Mouse (Mus musculus): ENCODE data around the gene Cubn.

Gene Cubn

DNA sequence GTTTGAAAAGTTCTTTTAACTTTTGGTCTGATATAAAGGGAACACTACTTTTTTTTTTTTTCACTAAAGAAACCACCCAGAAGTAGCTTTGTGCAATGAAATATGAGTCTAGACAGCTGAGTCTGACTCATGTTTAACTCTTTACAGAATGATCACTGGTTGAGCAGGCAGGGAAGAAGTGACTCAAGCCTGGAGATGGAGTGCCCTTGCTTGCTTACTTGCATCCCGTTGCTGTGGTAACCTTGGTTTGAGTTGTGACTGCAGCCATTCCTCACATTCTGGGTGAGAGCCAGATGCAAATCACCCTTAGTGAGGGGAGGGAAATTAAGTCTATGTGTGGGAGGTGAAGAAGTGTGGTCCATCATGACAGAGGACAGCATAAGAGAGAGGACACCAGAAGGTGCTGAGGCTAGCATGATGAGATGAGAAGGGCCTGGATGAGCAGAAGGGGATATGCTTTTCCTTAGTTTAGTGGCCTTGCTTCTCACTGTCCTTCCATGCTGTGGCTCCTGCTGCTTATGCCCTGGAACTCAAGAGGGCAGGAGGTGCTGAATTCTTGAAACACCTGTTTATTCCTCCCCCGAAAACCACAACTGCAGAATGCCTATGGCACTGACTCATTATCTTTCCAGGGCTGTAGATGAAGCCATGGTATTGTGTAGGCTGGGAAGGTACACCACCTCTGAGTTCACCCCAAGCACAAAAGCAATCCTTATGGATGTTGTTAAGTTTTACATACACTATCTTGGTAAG is 81.7 kb downstream of the Cubn start:
- peak; percentile 78 for DNase-seq (ENCODE audit: extremely low read depth, insufficient read length, low spot score)

DNA sequence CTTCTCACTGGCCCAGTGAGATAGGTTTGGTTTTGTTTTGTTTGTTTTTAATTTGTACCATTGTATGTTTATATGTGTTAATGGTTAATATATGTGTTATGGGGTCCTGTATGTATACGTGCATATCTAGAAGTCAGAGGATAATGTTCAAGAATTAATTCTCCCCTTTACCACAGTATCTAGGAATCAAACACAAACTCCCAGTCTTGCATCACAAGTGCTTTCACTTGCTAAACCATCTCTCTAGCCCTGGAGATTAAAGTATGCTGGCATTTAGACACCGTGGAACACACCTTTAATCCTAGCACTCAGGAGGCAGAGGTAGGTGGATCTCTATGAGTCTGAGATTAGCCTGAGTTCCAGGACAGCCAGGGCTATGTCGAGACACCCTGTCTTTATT is 83.3 kb downstream of the Cubn start:
- no peak for DNase-seq (ENCODE audit: extremely low read depth, insufficient read length, low spot score)

DNA sequence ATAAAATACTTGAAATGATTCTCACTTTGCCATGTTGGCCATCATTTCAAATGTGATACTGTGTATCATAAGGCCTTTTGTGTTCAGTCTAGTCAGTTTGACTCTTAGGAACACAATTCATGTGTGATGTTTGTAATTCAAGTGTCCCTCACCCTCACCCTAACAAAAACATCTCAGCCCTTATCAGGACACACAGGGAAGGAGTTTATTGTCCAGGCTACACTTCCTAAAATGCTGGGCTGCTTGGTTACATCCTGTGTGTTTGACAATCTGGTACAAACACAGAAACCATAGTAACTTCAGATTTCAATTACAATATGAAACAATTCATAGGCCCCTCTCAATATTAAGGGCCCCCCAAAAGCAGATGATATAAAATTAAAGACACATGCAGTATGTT is 83.9 kb downstream of the Cubn start:
- DNase-seq (ENCODE audit: extremely low read depth, insufficient read length, low spot score), result no peak

DNA sequence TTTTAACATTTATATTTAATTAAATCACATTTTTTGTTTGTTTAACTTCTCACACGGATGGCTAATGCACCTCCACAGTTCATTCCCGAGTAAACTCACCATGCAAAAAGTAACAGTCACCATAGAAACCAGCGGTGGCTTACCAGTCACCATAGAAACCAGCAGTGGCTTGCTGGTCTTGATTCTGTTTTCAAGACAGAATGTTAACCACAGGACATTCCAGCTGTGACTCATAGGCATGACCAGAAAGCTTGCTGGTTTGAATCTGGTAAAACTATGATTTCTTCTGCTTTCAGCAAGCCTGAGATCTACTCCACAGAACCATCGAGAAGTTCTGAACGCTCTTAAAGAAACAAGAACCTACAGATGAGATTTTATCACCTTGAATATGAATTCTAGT is 84.3 kb downstream of the Cubn start:
- peak; percentile 78 for DNase-seq (ENCODE audit: extremely low read depth, insufficient read length, low spot score)

DNA sequence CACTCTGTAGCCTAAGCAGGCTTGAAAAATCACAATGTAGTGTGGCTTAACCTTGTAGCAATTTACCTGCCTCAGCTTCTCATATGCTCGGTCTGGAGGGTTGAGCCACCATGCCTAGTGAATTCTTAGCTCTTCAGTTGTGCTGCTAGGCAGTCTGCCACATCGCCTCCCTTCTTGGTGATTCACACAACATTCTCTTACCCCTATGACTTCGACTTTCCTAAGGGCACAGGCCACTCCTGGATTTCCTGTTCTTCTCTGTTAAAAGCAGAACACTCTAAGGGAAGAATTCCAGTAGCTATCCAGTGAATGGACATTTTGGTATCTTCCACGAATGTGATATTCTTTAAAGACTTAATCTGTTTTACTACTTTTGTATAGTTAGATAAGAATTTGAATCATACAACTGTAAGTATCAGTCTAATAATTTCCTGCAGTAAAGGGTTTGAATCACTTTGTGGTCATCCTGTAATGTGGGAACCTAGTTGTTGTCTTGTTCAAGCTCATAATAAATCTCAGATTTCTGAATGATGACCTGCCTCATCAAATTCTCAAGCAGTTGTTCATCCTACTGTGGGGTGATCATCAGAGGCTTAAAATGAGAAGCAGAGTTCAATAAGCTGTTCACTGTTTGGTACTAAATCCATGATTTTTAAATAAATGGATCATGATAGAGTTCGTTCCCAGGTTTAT is 86.5 kb downstream of the Cubn start:
- DNase-seq (ENCODE audit: extremely low read depth, insufficient read length, low spot score), result peak; percentile 69

GRCm38 (mm10) chr2:13400831-13401230 is 90.8 kb downstream of the Cubn start:
- DNase-seq (ENCODE audit: extremely low read depth, insufficient read length, low spot score), result no peak

GRCm38 (mm10) chr2:13399480-13400072 is 92.0 kb downstream of the Cubn start:
- no peak for DNase-seq (ENCODE audit: extremely low read depth, insufficient read length, low spot score)

DNA sequence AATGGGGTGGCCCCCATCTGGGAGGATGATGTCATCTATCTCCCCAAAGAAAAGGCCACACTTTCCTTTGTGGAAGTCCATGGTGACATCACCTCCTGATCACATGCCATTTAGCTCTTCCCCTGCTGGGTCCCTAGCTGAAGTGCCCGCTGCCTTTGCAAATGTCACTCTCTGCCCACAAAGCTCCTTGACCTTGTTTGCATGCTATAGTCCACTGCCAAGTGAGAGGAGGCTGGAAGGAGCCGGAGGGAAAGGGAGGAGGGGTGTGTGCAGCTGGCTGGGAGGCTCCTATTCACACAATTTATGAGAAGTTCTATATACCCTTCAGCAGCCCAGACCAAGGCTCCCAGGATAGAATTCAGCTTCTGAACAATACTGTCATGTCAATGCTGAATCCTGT is 92.7 kb downstream of the Cubn start:
- peak; percentile 19 for DNase-seq (ENCODE audit: extremely low read depth, insufficient read length, low spot score)

GRCm38 (mm10) chr2:13398551-13398950 is 93.1 kb downstream of the Cubn start:
- no peak for DNase-seq (ENCODE audit: extremely low read depth, insufficient read length, low spot score)

DNA sequence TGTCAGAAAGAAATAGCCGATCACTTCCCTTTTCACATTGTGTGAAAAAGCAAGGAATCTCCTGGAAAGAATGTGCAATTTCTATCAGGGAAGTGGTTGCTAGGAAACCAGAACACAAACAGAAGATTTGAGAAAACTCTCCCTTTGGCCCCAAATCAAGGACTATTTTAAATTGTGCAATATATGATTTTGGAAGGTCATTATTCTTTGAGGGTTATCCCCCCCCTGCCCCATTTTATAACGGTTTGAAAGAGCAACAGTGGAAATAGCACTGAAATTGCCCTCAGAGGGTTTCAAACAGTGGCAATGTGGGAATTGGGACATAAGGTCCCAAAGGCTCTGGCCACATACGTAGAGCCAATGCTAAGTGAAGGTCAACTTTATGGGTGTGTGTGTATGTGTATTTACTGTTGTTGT is 95.5 kb downstream of the Cubn start:
- no peak for DNase-seq (ENCODE audit: extremely low read depth, insufficient read length, low spot score)

DNA sequence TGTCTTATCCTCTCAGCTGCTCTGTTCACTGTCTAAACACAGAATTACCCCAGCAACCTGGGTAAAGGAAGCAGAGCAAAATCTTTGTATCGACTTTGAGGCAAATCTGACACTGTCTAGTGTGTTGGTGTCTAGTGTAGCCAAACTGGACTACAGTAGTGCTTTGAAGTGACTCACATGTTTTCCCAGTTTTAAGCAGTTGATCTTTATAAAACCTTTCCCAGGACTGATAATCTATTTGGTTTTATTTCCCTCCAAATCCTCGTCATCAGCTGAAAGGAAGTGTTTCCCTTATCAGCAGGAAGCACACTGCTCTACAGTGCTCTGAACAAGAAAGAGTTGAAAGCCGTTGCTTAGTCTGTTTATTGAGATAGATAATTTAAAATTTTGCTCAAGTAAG is 100.6 kb downstream of the Cubn start:
- no peak for DNase-seq (ENCODE audit: extremely low read depth, insufficient read length, low spot score)

GRCm38 (mm10) chr2:13386631-13387030 is 105.0 kb downstream of the Cubn start:
- DNase-seq (ENCODE audit: extremely low read depth, insufficient read length, low spot score), result no peak

DNA sequence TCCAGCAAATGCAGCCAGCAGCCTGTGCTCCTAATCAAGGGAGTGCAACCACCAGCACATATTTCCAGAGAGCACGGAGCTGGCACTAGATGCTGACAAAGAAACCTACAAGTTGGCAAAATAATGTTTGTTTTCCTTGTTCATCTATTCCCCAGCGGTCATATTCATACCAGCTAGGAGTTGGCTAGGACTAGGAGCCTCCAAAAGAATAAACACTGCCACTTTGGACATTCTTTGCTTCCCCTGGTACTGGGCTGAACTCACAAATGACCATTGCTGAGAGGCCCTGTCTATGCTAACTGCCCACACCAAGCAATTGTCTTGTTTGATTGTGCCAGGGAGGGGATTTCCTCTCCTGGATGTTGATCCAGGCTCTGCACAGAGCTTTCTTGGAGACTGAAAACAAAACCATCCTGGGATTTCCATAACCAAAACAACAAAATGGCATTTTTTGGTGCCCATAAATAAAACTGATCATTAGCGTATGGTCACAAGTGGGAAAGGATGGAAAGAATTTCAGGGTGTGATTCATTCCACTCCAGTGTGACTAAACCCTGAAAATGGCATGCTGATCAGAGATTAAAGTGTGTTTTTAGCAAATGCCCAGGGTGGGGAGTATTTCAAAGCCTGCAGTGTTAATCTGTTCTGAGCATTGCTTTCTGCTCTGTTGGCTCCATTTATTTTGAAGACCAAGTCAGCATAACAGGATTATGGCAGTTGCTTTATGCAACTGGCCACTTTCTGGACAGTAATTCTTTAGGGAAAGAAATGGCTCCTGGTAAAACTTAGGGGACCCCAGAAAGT is 105.9 kb downstream of the Cubn start:
- DNase-seq (ENCODE audit: extremely low read depth, insufficient read length, low spot score), result peak; percentile 69

DNA sequence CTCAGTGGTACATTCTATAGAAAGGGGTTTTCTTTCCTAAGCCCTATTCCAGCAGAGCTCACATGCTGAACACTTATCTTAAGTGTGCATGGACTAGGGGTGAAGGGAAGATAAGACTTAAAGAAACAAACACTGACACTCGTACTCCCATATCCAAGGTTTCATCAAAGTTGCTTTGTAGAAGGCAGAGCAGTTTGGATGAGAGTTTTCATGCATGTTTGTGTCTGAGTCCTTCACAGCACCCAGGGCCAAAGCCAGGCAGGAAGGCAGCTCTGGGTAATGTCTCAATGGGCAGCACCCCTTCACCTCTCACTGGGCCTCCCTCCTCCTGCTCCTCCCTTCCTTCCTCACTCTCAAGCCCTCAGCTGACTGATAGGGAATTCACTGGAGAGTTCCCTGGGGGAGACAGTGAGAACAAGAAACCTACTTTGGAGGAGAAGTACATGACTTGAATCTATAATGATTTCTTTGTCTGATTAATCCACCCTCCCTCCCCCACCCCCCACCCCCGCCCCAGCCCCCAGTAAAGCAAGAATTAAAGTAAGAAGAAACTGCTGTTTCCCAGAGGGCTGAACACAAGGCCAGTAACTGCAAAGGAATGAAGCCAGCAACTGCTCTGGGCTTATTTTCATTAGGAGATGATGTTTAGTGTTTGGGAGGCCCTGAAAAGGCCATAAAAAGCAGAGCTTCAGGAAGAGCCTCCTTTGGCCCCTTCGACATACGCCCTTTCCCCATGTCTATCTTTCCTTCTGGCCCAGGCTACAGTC is 106.7 kb downstream of the Cubn start:
- DNase-seq (ENCODE audit: extremely low read depth, insufficient read length, low spot score), result peak; percentile 38

GRCm38 (mm10) chr2:13376166-13376565 is 115.4 kb downstream of the Cubn start:
- DNase-seq (ENCODE audit: extremely low read depth, insufficient read length, low spot score), result no peak

GRCm38 (mm10) chr2:13373291-13373690 is 118.3 kb downstream of the Cubn start:
- DNase-seq (ENCODE audit: extremely low read depth, insufficient read length, low spot score), result no peak

DNA sequence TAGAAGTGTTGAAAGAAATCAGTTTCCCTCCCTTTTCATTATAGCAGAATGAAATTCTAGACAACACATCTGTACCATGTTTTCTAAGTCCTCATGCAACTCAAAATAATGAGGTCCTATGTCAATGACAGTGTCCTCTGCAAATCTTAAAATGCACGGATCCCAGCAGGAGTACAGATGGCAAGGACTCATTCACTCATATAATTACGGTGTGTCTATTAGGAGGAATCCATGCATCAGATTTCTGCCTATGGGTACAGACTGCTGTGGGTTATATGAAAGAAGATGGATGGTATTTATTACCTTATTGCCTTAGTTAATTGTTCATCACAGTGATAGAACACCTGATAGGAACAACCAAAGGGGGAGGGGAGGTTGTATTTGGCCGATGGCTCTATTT is 118.8 kb downstream of the Cubn start:
- DNase-seq (ENCODE audit: extremely low read depth, insufficient read length, low spot score), result no peak

DNA sequence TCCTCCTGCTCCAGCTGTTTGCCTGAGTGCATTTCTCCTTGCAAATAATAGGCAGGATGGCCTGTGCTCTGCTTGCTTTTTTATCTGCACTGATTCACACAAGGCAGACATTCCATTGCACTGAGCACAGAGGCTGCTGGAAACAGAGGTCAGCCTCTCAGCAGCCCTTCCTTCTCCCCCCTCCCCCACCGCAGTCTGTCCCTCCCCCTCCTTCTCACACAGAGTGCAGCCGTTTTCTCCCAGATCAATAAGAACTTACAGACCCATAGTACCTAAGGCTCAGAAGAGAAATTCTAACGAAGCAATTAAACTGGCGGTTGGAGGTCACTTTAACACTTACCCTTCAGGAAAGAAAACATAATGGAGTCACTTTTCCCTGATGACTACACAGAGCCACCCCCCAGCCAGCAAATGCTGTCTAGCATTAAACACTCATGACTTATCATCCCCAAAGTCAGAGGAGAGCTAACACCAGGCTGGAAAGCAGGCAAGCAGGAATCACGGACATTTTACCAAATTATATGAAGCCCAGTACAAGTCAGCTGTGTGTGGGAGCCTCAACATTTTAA is 119.3 kb downstream of the Cubn start:
- DNase-seq (ENCODE audit: extremely low read depth, insufficient read length, low spot score), result peak; percentile 79

GRCm38 (mm10) chr2:13371797-13372170 is 119.8 kb downstream of the Cubn start:
- peak; percentile 63 for DNase-seq (ENCODE audit: extremely low read depth, insufficient read length, low spot score)

Measured in 3134 (cell line).